Mouse (Mus musculus): ENCODE measurements around the gene Zfp804b.
"Not testable (repeated sequence)": the region's sequence is repeated elsewhere in the genome, so short reads cannot be mapped to it uniquely, and the experiment has no call there.

Gene Zfp804b

DNA sequence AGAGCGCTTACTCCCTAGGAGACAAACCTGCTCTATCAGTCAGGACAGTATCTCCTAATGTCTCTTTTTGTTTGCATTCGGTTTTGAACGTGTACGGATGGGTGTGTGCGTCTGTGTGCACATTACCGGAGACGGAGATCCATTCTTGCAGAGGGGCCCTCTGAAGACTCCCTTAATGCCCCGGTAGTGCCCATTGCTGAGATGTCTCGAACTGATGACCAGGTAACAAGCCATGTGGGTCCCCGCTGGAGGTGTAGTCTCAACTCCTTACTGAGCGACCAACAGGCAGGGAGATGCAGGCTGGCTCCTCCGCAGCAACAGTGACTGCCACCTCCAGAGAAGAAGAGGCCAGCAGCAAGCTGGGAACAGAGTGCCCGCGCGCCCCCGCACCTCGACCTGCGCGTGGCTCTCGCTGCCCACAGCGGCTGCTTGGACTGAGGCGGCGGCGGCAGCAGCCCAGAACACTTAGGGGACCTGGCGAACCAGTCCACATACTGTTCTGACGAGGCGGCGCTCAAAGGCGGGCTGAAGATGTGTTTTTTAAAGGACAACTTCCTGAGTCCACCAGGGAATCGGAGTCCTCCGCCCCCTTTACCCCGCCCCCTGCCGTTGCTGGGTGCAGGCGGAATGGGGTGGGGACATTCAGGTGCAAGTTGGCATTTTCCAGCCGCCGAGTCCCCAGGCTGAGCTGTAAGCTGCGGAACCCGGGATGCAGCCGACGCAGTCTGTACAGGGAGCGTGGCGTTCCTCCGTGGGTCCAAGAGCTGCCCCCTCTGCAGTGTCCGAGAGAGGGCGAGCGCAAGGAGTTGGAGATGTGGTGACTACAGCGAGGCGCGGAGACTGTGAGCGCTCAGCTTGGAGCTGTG, at the start of gene Zfp804b:
TSS of gene Zfp804b (minus strand) at position 612 of the 866 bp plus-strand sequence.
- DNase-seq: peak; percentile 45

GRCm38 (mm10) chr5:7364616-7365015, 20.1 kb upstream of the Zfp804b start:
- not testable (repeated sequence) for DNase-seq

DNA sequence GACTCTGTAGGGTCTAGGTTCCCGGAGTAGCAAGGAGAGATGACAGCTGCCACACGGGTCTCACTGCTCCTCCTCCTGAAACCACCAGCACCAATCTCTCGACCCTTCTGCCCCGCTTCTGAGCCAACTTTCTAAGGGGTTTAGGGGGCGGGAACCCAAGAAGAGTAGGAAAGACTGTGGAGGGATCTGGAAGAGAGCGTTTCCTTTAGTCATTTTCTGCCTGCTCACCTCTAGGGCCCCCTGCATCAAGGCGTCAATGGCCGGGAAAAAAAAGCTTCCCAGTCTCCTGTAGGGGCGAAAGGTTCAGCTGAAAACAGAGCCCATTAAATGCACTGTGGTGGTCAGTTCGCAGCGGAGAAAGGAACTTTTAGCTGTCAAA, 444 bp upstream of the Zfp804b start:
- no peak for DNase-seq

DNA sequence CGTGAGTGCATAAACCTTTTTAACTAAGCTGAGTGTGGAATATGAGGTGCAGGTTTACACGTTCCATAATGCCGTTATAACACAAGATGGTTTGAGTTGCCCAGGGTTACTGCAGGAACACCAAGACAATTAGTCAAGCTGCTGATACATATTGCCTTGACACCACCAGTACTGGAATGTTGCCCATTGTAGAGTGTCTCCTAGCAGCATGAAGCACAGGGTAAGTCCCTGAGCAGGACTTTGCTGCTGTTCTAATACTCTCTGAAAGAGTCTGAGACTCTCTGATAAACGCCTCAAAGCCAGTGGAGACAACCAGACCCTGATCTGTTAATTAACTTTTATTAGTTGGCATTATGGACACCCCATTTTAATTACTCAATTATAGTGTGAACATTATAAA, 19.0 kb downstream of the Zfp804b start:
- DNase-seq: no peak

DNA sequence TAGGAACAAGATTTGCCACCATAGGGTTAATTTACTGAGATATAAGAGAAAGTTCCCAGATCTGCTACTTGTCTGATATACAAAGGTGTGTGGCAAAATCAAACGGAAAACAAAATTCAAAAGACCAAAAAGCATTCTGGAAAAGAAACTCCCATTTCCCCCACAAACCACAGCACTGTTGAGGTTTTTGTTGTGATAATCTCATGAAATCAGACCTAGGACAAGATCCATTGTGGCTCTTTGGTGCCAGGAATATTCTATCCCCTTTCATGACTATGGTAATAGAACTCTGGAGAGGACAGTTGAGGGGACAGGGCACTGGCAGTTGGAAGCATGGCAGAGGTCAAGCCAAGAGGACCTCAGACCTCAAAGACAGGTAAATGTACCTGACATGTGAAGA, 40.7 kb downstream of the Zfp804b start, which contains the start of gene Tex47:
TSS of gene Tex47 (plus strand) at position 301 of the 400 bp plus-strand sequence.
- no peak for DNase-seq

DNA sequence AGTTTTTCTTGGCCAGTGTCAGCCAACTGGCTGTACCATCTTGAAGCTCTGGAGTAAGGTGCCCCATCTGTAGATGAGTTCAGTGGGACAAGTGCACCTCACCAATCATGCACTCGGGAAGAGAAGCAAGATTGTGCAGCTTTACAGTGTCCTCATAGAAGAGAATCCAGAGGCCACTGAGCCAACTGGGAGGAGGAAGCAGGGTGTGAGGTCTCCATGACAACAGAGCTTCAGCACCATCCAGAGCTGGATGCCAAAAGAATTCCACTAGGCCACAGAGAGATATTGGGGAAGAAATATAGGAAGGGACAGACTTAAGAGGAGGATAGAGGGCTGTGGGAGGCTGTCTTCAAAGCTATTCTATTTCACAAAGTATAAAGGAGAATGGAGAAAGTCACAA, 41.6 kb downstream of the Zfp804b start:
- DNase-seq: no peak

GRCm38 (mm10) chr5:7284336-7284735, 60.2 kb downstream of the Zfp804b start:
- no peak for DNase-seq

DNA sequence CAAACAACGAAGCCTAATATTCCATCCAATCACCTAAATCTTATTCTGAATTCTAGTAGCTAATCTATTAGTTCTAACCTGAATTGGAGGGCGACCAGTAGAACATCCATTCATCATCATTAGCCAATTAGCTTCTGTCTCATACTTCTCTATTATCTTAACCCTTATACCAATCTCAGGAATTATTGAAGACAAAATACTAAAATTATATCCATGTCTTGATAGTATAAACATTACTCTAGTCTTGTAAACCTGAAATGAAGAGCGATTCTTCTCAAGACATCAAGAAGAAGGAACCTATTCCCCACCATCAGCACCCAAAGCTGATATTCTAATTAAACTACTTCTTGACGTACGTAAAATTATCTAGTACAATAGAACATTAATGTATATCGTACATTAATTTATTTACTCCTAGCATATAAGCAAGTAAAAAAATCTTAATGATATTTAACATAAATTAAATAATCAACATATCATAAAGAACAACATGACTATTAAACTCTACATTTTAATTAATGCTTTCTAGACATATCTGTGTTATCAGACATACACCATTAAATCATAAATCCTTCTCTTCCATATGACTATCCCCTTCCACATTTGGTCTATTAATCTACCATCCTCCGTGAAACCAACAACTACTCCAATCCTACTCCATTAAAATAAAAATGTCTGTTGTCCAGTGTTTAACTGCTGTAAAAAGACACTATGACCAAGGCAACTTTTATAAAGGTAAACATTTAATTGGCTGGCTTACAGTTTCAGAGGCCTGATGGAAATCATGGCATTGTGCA, 67.7 kb downstream of the Zfp804b start:
- no peak for DNase-seq

DNA sequence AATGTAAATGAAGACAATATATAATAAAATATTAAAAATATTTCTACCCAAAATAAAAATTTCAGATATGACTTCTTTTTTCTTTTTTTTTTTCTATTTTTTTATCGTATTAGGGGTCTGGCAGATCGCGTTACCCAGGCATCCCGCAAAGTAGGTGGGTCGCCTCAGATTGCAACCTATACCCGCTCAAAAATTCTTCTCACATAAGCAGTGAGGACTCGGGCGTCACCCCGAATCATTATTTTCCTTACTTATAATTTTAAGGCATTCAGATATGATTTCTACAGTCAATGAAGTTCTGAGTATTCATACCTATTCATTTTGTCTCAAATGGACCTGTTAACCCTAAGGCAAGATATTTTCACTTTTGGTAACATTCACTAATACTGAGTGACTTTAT, 167.0 kb downstream of the Zfp804b start:
- no peak for DNase-seq

DNA sequence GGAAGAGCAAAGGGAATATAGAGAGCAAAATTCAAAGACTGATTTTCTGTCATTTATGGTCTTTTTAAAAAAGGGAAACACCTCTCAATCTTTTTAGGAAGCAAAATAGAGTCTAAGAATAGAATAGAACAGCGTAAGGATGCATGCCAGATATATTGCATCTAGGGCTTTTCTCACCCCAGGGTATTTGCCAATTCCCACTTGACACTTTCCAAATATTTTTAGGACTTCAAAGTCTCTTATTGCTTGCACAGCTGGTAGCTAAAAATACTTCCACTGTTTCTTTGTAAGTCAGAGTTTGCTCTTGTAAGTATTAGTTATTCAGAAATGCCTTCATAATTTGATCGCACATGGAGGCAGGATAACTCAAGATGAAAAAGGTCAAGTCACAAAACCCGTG, 204.9 kb downstream of the Zfp804b start:
- DNase-seq: peak; percentile 14

- DNase-seq: no peak
Observed at GRCm38 (mm10) chr5:7102387-7102786, 242.2 kb downstream of the Zfp804b start.

DNA sequence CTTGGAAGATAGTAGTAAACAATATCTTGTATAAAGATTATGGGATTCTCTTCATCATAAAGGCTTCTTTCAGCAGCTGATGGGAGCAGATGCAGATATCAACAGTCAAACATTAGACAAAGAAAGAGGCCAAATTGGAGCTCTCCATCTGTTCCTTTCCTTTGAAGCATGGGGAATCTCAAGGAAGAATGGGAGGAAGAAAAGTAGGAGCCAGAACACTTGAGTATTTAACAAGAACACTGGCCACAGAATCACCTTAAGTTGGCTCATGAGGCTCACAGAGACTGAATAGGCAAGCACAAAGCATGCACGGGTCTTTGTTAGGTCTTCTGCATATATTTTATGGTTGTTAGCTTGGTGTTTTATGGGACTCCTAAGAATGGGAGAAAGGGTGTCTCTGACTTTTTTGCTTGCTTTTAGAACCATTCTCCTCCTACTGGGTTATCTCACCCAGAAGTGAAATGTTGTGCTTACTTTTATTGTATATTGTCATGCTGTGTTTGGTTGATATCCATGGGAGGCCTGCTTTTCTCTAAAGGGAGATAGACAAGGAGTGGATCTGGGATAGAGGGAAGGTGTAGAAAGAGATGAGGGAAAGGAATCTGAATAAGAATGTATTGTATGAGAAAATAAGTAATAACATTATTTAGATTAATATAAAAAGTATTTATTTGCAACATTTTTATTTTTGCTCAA, 270.5 kb downstream of the Zfp804b start:
- DNase-seq: no peak

DNA sequence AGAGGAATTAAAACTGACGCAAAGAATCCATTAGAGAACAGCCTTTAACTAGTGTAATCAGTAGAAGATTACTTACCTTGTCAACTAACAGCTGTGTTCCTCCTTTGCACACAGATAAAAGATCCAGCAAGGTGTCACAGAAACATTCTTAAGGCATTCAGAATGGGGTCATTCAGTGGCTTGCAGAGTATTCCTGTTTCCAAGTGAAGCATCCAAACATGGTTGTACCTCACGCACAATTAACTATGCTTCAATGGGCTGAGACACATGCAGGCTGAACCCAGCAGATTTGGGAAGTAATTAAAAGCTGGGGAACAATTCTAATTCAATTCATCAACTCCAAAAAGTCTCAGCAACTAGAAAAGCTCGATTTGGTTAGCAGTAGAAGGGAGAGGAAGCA, 337.1 kb downstream of the Zfp804b start:
- DNase-seq: no peak

DNA sequence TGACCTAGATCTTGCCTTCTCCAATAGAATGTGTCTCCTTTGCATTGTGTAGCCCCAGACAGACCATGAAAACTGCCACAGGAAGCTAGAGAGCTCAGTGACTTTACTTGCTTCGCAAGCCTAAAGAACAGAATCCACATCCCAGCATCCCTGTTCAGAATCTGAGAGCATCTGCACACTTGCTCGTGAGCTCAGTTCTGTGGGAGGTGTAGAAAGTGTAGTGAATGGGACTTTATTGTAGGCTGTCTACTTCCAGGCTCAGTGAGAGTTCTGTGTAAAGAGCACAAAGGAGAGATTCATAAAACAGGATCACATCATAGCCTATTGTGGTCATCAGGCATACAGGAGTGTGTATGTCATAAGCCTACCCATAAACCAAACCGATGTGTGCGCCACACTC, 360.6 kb downstream of the Zfp804b start:
- peak; percentile 38 for DNase-seq

- no peak for DNase-seq
Observed at GRCm38 (mm10) chr5:6934837-6935236, 409.7 kb downstream of the Zfp804b start.

- DNase-seq: no peak
Observed at GRCm38 (mm10) chr5:6911290-6911689, 433.3 kb downstream of the Zfp804b start.

- no peak for DNase-seq
Observed at GRCm38 (mm10) chr5:6881396-6881795, 463.2 kb downstream of the Zfp804b start.

DNA sequence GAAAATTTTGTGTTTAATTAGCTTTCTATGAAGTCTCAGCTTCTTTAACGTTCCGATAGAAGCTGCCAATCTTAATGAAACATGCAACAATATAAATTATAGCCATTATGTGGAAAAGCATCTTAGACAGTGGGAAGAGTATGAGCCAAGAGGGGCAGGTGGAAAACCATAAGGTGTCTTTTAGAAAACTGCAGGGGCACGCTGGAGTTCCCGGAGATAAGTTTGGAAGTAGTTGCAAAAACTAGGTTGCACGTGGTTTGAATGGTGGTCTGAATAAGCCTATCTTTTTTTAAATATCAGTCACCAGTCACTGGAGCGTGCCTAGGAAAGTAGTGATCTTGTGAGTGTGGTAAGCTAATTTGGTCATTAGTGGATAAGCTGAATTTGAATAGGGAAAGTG, 473.0 kb downstream of the Zfp804b start:
- no peak for DNase-seq

- no peak for DNase-seq
Observed at GRCm38 (mm10) chr5:6870970-6871369, 473.6 kb downstream of the Zfp804b start.

- no peak for DNase-seq
Observed at GRCm38 (mm10) chr5:6795396-6795795, 549.2 kb downstream of the Zfp804b start.

DNA sequence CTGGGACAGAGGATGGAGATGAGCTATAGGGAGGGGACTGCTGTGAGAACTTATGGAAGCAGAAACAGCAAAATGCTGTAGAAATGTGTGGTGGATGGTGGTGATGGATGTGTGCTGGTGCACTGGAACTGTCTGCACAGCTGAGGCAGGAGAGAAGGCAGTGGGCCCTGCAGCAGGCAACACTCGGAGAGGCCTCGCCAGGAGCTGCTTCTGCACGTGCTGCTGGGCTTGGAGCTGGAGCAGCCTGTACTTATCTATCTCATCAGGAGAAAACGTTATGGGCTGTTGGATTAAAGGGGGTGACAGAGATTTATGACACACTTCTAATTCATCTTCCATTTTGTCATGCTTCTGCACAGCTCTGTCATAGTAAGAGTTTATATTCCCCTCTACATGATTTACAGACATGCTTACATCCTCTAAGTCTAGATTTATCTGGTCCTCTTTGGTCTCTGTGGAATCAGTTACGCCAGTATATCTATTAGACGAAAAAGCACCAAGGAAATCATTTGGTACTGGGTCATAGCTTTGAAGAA, 575.1 kb downstream of the Zfp804b start:
- no peak for DNase-seq
